Mouse (Mus musculus) liver, embryonic 14.5 days (tissue): Measurements from ENCODE around the gene Celf2. TPM values are rescaled to one million over a fixed set of nuclear protein-coding genes. Genes with fewer than 3 reads are reported as not detected.

Source experiments
- ATAC-seq: fragments of 200-750 bp; cut with Nextera tagmentation; 2 replicates; pipeline ENCODE4 v1.8.0; 2017; ENCODE audit warnings: moderate number of reproducible peaks, mild to moderate bottlenecking, moderate library complexity; ENCODE audit not compliant: insufficient read depth
- DNase-seq, 3 experiments: peaks; one replicate each; pipeline ENCODE4 v3.0.0-alpha.2; 2012 to 2013; ENCODE audit warnings: low read depth in 3 of 3, low spot score in 3 of 3
- H3K27ac ChIP-seq: fragments of 300-500 bp; sonication (generic); 2 replicates; pipeline ENCODE4 v1.5.1; 2014; ENCODE audit warnings: moderate library complexity, mild to moderate bottlenecking, control low read depth, inconsistent platforms
- H3K27me3 ChIP-seq: fragments of 300-500 bp; sonication (generic); 2 replicates; pipeline ENCODE4 v1.6.1; 2014; ENCODE audit warnings: mild to moderate bottlenecking, low read length, moderate library complexity; ENCODE audit not compliant: control insufficient read depth, insufficient read depth
- H3K36me3 ChIP-seq: fragments of 300-500 bp; sonication (generic); replicated peaks from 2 replicates; pipeline ENCODE4 v1.6.1; 2014; ENCODE audit warnings: low read depth; ENCODE audit not compliant: control insufficient read depth, insufficient read depth
- H3K4me1 ChIP-seq, 2 experiments: fragments of 200-500 bp in 1 of 2; fragments of 300-500 bp in 1 of 2; sonication (generic) in 1 of 2; replicated peaks; 2 replicates each; pipeline ENCODE4 v1.6.1; 2012 to 2014; ENCODE audit warnings: antibody characterized with exemption in 1 of 2, inconsistent platforms in 1 of 2, low read length in 1 of 2; ENCODE audit not compliant: control insufficient read depth in 2 of 2, insufficient read depth in 2 of 2
- H3K4me2 ChIP-seq: fragments of 300-500 bp; sonication (generic); 2 replicates; pipeline ENCODE4 v1.6.1; 2014; ENCODE audit warnings: low read depth, mild to moderate bottlenecking, control low read depth, moderate library complexity
- H3K4me3 ChIP-seq, 2 experiments: fragments of 200-500 bp in 1 of 2; fragments of 300-500 bp in 1 of 2; sonication (generic) in 1 of 2; 2 replicates each; pipeline ENCODE4 v1.5.1; 2012 to 2014; ENCODE audit warnings: low read depth in 2 of 2, low read length in 2 of 2, mild to moderate bottlenecking in 2 of 2, control low read depth in 1 of 2, inconsistent platforms in 1 of 2, moderate library complexity in 1 of 2; ENCODE audit not compliant: insufficient read depth in 1 of 2
- H3K9ac ChIP-seq: fragments of 300-500 bp; sonication (generic); replicated peaks from 2 replicates; pipeline ENCODE4 v1.6.1; 2014; ENCODE audit warnings: mild to moderate bottlenecking, control low read depth, moderate library complexity
- H3K9me3 ChIP-seq: fragments of 300-500 bp; sonication (generic); 2 replicates; pipeline ENCODE4 v1.6.1; 2016; ENCODE audit warnings: low read length, mixed read lengths; ENCODE audit not compliant: control insufficient read depth
- CTCF ChIP-seq: IDR thresholded peaks from 2 replicates; pipeline ENCODE4 v1.5.1; 2016; ENCODE audit warnings: antibody characterized with exemption, low read depth, control low read depth
- EP300 ChIP-seq: IDR thresholded peaks from 2 replicates; pipeline ENCODE4 v1.6.1; 2016; ENCODE audit warnings: antibody characterized with exemption, low read depth
- WGBS: fragments of 180-500 bp; shearing (Covaris S2); extraction: QIAGEN DNeasy Blood & Tissue Kit; methylation state at CpG from one replicate; pipeline ENCODE4 v1.1.7; 2014; ENCODE audit not compliant: insufficient replicate concordance; 5-methylcytosine and 5-hydroxymethylcytosine counted together
- polyA plus RNA-seq, 2 experiments: library from polyadenylated mRNA; depleted of rRNA in 1 of 2; stranded (reverse) in 1 of 2; unstranded in 1 of 2; fragments of >200 nt; fragmentation: Nextera tagmentation in 1 of 2; extraction: Ambion mirVana in 1 of 2; gene quantifications; 2 replicates each; pipeline versions ENCODE4 v1.2.1 to v1.2.3; 2012 to 2014

Gene Celf2
- polyA plus RNA-seq, 2 experiments: 3.9 to 7.8 TPM

DNA sequence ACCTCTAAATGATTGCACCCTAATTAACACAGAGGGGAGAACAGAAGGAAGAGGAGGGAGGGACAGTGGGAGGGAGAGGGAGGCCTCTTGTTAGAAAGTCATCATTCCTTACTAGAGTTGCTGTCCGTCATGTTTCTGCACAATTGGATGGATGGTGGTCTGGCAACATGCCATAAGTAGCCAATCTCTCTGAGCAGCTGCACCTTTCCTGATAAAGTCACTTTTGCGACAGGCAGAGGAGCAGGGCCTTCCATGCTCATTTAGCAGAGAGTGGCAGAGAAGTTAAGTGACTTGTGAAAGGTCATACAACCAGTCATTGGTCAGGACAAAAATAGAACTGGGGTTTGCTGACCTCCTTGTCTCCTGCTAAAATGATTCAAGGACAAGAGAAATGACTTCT lies 747.0 kb downstream of the Celf2 start:
- Histone ChIP-seq H3K36me3 (no peaks in the 10 kb centered on the region), H3K27ac (no peak overlapping the region), H3K4me1 (peaks cover 0 to 3% of the 10 kb centered on the region in 2 experiments; a peak in 1 of 4 replicates), H3K9me3 (no peaks in the 10 kb centered on the region), H3K4me2 (no peak overlapping the region), H3K4me3 (no peak overlapping the region), H3K27me3 (no peaks in the 10 kb centered on the region), H3K9ac (no peak overlapping the region)
- 17% methylated on average over 2 of the region's 2 CpGs for WGBS
- DNase-seq: no peak
- ATAC-seq: no peak
- no peak for TF ChIP-seq CTCF
- TF ChIP-seq EP300: no peak

- 48% methylated on average over 2 of the region's 2 CpGs for WGBS
- TF ChIP-seq CTCF (no peak), EP300 (no peak)
- H3K9me3 ChIP-seq: no peaks in the 10 kb centered on the region
These were observed 766.2 kb downstream of the Celf2 start for GRCm38 (mm10) chr2:6743173-6743572.

DNA sequence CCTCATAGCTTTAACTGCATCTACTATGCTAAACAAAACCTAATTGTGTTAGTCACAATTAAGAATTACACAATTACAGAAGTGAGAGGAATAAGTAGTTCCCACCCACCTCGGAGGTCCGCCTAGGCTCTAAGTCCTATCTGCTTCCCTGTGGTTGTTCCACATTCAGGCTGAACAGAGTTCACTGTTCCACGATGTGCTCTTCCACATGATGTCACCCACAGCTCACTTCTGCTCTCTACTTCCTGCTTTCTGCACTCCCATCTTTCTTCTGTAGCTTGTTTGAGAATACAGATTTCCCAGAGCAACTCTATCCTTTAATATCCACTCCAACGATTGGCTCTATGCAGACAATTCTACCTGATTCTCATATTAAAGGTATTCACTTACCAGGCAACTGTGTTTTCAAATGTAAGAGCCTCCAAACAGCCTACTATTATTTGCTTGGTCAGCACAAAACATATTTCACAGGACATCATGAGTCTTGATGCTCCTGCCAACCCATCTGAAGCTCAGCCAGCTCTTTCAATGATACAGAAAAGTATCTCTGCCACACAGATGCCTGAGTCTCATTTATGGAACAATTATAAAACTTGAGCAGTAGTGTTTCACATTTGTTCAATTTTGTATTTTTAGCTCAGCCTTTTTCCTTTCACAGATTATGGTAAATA lies 769.2 kb downstream of the Celf2 start:
- H3K9ac ChIP-seq: no peak overlapping the region
- DNase-seq: no peak

More at GRCm38 (mm10) chr2:6743173-6743572, 766.2 kb downstream of the Celf2 start:
- ATAC-seq: no peak
- no peak overlapping the region for H3K4me3 ChIP-seq
- no peak overlapping the region for H3K9ac ChIP-seq
- no peak overlapping the region for H3K27ac ChIP-seq
- no peak for DNase-seq
- H3K36me3 ChIP-seq: no peaks in the 10 kb centered on the region
- no peaks in the 10 kb centered on the region for H3K27me3 ChIP-seq
- H3K4me2 ChIP-seq: no peak overlapping the region
- no peaks in the 10 kb centered on the region for H3K4me1 ChIP-seq

DNA sequence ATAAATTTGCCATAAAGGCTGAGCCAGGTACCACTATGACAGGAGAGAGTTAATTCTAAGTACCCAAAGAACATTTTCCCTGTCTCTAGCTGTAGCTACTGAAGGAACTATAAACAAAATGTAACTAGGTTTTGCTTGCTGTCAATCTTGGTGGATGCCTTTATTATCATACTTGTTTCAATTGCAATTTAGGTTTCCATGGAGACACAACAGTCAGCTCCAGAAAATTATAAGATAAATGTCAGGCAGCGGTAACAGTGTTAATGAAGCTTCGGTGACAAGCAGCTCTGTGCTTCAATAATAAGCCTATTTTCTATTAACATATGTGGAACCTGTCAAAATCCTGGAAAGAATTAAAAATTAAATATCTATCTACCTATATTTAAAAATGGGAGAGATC lies 777.3 kb downstream of the Celf2 start:
- 80% methylated on average over 2 of the region's 2 CpGs for WGBS
- 0 out of 4 replicates have a peak, but pooled peaks cover 0 to 2% of the 10 kb centered on the region in 2 experiments for H3K4me1 ChIP-seq
- TF ChIP-seq EP300: no peak
- no peak for TF ChIP-seq CTCF
- H3K27me3 ChIP-seq: no peaks in the 10 kb centered on the region
- H3K4me3 ChIP-seq: no peak overlapping the region
- ATAC-seq: no peak
- no peak for DNase-seq
- no peak overlapping the region for H3K9ac ChIP-seq
- no peak overlapping the region for H3K27ac ChIP-seq
- no peaks in the 10 kb centered on the region for H3K9me3 ChIP-seq
- no peak overlapping the region for H3K4me2 ChIP-seq
- no peaks in the 10 kb centered on the region for H3K36me3 ChIP-seq

More for the DNA sequence above, 769.2 kb downstream of the Celf2 start:
- WGBS: 30% methylated on average over 4 of the region's 4 CpGs
- no peak overlapping the region for H3K4me2 ChIP-seq
- H3K36me3 ChIP-seq: no peaks in the 10 kb centered on the region
- TF ChIP-seq EP300 (no peak), CTCF (no peak)
- H3K4me3 ChIP-seq: no peak overlapping the region
- no peaks in the 10 kb centered on the region for H3K27me3 ChIP-seq
- H3K9me3 ChIP-seq: no peaks in the 10 kb centered on the region
- ATAC-seq: no peak
- H3K4me1 ChIP-seq: no peaks in the 10 kb centered on the region
- H3K27ac ChIP-seq: no peak overlapping the region

DNA sequence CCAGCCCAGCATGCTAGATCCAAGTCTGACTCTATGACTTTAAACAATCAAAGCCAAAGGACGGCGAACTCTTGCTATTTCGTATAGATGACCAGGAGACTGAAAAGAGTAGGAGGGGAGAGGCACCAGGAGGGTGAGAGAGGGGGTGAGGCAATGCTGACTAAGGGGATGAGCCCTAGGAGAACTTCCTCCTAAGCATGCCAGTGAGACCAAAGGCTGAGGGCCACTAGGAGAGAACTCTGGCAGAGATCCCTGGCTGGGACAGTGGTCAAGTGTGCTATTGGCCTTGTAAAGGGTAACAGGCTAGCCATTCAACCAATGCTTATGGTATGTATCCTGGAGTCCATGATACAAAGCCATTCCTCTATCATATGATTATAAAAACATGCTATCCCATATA lies 778.5 kb downstream of the Celf2 start:
- Histone ChIP-seq H3K9me3 (no peaks in the 10 kb centered on the region), H3K4me3 (no peak overlapping the region), H3K4me2 (no peak overlapping the region), H3K9ac (no peak overlapping the region), H3K27ac (no peak overlapping the region), H3K4me1 (0 out of 4 replicates have a peak, but pooled peaks cover 0 to 2% of the 10 kb centered on the region in 2 experiments), H3K27me3 (no peaks in the 10 kb centered on the region), H3K36me3 (no peaks in the 10 kb centered on the region)
- no peak for TF ChIP-seq EP300
- TF ChIP-seq CTCF: no peak
- ATAC-seq (no peak), DNase-seq (no peak)
- WGBS: 49% methylated on average over 3 of the region's 3 CpGs
